Mouse (Mus musculus): ENCODE results near the gene P2rx7. TPM values are rescaled to one million over a fixed set of nuclear protein-coding genes. Genes with fewer than 3 reads are reported as not detected.

Gene P2rx7
- 1 to 10 TPM; 1.9 TPM for total RNA-seq (2021)
- long read RNA-seq, experiment 1, result 0 reads
- long read RNA-seq, experiment 2, partial matches to known transcripts, result 0 of 2 reads
- long read RNA-seq, experiment 2, other reads (novel, unspliced or antisense), result 0 of 2 reads

DNA sequence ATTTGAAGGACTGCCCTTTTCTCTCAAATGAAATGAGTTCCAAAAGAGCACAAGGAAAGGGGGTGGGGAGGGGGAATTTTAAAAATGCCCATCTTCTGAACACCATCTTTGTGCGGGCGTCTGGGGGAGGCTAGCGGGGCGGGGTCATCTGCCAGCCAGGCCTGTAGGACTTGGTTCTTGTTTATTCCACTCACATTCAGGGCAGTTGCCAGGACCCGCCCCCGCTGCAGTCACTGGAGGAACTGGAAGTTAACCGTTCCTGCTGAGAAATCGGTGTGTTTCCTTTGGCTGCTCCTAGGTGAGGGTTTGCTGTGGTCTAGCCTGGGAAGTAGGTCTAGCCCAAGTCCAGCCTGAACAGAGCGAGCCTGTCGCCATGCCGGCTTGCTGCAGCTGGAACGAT lies at the start of gene P2rx7:
Gene P2rx7, plus strand, starts transcription at position 211 of the 400 bp plus-strand sequence.
- peak; percentile 67 for DNase-seq

DNA sequence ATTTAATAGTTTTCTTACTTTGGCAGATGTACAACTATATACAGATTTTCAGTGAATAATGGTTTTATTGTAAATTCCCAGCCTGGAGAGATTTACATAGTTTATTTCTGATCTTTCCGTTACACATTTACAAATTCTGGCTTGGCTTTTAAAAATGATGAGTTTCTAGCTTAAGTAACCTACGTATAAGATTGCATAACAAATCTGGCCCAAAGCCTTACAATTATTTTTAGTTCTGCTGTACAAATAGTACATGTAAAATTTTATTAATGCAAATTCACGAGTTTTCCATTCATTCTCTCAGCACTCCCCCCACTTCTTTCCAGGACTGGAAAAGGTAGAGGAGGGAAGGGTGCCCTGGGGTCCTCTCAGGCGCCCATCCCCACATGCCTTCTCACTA lies 48.2 kb upstream of the P2rx7 start:
- DNase-seq, result no peak

DNA sequence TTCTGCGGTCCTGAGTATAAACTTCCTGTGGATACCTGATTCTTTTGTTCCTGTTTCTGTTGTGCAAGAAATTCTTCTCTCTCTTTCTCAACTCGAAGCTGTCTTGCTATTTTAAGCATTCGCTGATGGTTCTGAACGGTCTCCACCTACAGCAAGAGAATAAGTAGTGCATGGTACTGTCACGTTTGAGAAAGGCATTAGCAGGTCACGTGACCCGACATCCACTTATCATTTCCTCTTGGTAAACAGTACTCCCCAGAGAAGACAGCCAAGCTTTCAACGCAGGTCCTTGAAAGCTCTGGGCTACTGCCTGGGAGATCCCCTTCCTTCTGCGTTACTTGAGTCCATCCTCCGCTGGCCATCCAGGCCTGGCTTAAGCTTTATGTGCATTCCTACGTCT lies 41.5 kb upstream of the P2rx7 start:
- DNase-seq, result no peak

DNA sequence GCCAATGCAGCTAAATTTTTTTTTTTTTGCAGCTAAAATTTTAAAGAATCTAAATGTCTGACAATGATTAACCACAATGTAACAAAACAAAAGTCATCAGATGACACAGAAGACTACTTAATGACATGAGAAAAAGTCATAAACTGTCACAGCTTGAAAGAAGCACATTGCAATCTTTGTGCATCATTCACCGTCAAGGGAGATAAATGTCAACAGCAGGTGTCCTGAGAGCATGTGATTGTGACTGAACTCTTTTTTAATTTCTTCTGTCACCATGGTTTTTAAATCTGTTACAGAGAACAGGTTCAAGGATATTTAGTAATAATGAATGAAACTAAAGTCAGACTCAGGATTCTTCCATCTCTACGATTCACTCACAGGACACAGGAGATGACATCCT lies 38.8 kb upstream of the P2rx7 start:
- DNase-seq, result no peak

DNA sequence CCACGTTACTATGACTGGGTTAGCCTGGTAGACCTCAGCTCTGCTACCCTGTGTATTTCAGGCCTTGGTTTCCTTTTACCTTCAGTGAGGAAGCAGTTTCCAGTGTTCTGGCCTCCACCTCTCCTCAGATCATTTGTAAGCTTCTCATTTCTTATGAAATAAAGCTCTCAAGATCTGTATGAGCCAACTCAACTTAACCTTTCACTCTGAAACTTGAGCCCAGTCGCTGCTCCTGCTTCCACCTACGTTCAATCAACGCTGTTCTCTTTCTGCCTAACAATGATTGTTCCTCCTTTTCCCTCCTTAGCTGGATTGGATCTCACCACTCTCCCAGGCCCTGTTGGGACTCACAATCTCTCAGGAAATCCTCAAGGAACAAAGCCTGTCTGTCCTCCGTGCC lies 32.1 kb upstream of the P2rx7 start:
- no peak for DNase-seq

- peak; percentile 88 for DNase-seq
Observed at GRCm38 (mm10) chr5:122613908-122614732, 29.6 kb upstream of the P2rx7 start, which contains the start of gene Ift81. Ift81 (minus strand) TSS chr5:122614518.

DNA sequence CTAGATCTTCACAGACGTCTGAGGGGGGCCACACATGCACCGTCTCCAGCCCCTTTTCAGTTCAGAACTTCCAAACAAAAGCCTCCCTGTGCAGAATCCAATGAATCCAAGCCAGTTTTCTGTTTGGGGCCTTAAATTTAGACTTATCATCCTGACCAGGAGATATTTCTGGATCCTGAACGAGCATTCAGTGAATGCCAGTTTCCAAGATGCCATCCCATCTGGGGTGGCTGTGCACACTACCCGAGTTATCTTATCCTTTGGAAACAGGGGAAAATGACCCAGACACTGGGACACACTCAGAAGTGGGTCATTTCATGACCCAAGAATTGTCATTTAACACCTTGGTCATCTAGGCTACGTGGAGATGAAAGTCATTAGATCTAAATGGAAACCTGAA lies 26.0 kb upstream of the P2rx7 start:
- DNase-seq, result no peak

GRCm38 (mm10) chr5:122619686-122620296 lies 23.9 kb upstream of the P2rx7 start:
- DNase-seq, result no peak

- peak; percentile 84 for DNase-seq
Observed at GRCm38 (mm10) chr5:122621376-122621886, 22.3 kb upstream of the P2rx7 start.

GRCm38 (mm10) chr5:122622526-122622925 lies 21.2 kb upstream of the P2rx7 start:
- DNase-seq, result peak; percentile 24

DNA sequence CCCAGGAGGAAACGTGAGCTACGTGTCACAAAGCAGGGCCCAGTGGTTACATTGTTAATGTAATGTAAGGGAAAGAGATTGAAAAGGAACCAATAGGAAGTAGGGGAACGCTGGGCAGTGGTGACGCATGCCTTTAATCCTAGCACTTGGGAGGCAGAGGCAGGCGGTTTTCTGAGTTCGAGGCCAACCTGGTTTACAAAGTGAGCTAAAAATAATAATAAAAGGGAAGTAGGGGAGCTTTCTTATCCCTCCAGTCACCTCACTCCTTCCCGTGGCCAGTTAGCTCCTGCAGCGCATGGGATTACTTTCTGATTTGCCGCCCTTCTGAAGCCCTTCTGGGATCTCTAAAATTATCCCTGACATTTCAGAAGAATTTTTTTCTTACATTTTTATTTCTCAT lies 19.9 kb upstream of the P2rx7 start:
- no peak for DNase-seq

GRCm38 (mm10) chr5:122624952-122625479 lies 18.7 kb upstream of the P2rx7 start:
- no peak for DNase-seq

DNA sequence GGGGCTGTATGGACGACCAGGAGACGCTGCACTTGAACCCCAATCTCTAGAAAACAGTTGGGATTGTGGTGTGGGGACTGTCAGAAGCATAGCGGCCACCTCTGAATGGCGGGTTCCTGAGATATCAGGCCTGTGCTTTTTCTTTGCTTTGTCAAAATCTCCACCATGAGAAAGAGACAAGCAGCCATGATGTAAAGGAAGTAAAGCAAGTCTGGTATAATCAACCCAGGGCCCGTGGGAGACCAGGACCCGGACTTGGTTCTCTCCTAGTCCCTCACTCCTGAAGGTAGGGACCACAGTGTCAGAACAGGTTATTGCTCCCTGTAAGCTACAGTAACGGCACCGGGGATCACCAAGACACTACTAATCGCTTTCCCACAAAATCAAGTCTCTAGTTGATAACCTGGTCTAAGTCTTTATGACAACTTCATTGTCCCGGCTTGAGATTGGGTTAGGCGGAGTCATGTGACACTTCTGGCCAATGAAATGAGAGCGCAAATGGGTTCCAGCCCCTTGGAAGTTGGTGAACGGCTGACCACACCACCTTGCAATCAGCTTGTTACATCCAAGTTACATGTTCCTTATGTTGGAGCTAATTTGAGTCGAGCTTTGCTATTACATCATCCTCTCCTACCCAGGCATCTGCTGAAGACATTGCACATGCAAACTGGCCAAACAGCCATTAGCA lies 18.0 kb upstream of the P2rx7 start:
- no peak for DNase-seq

DNA sequence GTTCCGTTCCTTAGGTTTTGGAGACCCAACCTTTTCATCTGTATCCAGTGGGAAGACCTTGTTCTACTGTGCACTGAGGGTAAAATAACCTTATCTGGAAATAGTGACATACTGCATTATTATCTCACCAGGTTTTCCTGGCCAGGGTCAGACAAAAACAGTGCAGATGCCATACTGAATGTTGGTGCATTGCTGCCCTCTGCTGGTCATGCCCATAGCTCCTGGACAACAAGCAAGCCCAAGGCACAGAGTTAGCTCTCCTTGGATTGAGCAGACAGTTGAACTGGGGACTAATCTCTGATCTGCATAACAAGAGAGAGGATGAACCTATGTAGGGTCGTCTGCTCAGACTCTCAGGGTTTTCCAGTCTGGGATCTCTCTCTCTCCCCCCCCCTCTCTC lies 16.5 kb upstream of the P2rx7 start:
- DNase-seq, result peak; percentile 74

DNA sequence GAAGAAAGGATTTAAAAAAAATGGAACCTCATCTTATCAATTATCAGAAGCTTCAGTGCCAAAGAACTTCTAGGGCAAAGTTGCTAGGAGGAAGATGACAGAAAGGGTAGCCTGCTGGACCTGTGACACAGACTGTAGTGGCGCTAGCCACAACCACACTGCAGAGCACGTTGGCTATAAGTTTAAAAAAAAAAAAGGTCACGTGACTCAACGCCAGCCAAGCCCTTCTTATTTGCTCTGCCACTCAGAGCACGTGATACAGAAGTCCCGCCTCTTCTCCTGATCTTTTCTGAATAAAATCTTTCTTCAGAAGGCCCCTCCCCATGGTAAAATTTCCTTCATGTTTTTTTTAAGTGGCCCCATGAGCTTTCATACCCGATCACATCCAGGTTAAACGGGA lies 8.5 kb upstream of the P2rx7 start:
- no peak for DNase-seq

GRCm38 (mm10) chr5:122636308-122636707 lies 7.4 kb upstream of the P2rx7 start:
- DNase-seq, result no peak

- no peak for DNase-seq
Observed at GRCm38 (mm10) chr5:122636958-122637357, 6.8 kb upstream of the P2rx7 start.

- DNase-seq, result no peak
Observed at GRCm38 (mm10) chr5:122638296-122638695, 5.4 kb upstream of the P2rx7 start.

GRCm38 (mm10) chr5:122639517-122639916 lies 4.2 kb upstream of the P2rx7 start:
- no peak for DNase-seq

DNA sequence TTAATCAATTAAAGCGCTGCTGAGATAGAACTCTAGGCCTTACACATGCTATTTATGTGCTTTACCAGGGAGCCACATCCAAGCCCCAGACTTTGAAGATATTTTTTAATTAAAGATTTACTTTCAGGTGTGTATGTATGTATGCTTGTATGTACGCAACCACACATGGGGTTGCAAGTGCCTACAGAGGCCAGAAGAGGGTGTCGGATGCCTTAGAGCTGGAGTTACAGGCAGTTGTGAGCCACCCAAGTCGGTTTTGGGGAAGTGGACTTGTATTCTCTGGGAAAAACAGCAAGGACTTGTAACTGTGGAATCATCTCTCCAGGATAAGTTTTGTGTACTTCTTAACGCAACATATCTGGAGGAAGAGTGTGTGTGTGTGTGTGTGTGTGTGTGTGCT lies 3.7 kb upstream of the P2rx7 start:
- no peak for DNase-seq

DNA sequence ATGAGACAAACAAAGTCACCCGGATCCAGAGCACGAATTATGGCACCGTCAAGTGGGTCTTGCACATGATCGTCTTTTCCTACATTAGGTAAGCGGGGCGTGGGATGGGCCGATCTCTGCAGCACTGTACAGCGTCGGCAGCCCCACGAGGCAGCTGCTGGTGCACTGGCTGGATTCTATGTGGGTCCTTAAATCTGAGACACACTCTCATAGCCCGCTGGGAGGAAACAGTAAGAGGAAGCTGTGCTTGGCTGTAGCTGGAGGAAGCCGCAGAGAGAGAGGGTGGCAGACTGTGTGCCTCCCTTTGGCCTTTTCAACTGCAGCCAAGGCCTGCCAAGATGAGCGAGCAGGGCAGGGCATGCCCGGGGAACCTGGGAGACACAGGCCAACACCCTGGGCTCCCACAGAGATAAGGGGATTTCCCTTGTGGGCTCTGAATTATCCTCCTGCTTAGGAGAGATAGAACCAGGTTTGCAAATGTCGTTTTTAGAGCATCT lies 448 bp downstream of the P2rx7 start:
- no peak for DNase-seq

GRCm38 (mm10) chr5:122645290-122645689 lies 1.6 kb downstream of the P2rx7 start:
- DNase-seq, result no peak
